Mouse (Mus musculus): ENCODE data around the gene Nufip2. TPM values are rescaled to one million over a fixed set of nuclear protein-coding genes. Genes with fewer than 3 reads are reported as not detected.

The Nufip2 gene
- polyA plus RNA-seq, 1 experiment from 2014 or later, result 5.7 TPM

DNA sequence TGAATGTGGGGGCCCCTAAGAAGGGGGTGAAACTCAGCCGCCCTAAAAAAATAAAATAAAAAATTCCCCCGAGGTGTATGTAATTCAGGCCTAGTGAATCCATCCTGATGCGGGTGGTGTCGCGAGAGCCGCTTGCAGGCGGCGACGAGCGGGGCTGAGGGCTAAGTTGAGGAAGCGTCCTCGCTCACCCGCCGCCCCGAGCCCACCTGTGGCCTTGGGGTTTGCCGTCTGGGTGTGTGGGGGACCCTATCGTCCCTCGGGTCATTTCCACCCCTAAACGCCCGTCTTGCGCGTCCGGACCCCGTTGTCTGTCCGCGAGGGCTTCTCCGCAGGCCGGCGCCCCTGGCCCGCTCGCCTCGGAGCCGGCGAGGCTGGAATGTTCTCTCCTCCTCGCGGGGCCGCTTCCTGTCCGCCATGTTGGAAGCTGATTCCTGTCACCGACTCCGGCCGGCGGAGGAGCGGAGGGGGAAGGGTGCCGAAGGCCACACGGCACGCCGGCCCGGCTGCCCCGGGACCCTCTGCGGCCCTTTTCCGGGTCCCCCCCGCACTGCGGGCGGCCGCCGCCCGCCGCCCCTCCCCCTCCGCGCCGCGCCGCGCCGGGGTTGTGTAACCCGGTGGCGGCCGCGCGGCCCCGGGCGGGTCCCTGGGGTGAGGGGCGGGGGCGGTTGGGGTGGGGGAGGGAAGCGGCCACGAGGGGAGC is 1.0 kb downstream of the Nufip2 start:
- H3K4me2 ChIP-seq (ENCODE audit: low read depth, low read length, severe bottlenecking), result peak overlapping the region; percentile 64
- ATAC-seq (replicated peaks; ENCODE audit: low FRiP score), result peak; percentile 42
- DNase-seq (ENCODE audit: low spot score), result peak; percentile 87
- 0 out of 2 replicates have a peak, but pooled peaks cover 3% of the 10 kb centered on the region for H3K4me1 ChIP-seq (replicated peaks; ENCODE audit: control insufficient read depth, insufficient read depth, low read length)
- H3K27ac ChIP-seq (ENCODE audit: low read depth, low read length), result peak overlapping the region; percentile 94
- WGBS, result 1% methylated on average over 57 of the region's 76 CpGs
- no peaks in the 10 kb centered on the region for H3K27me3 ChIP-seq (ENCODE audit: control insufficient read depth, insufficient read depth, low read length)
- H3K36me3 ChIP-seq (ENCODE audit: control insufficient read depth, insufficient read depth, low read length), result peaks cover 4% of the 10 kb centered on the region; the same call in 1 of the 2 replicates
- no peaks in the 10 kb centered on the region for H3K9me3 ChIP-seq (ENCODE audit: control insufficient read depth, low read length)
- H3K4me3 ChIP-seq (ENCODE audit: low read depth, low read length), result peak overlapping the region; percentile 99
- H3K9ac ChIP-seq (ENCODE audit: low read length), result peak overlapping the region; percentile 99

DNA sequence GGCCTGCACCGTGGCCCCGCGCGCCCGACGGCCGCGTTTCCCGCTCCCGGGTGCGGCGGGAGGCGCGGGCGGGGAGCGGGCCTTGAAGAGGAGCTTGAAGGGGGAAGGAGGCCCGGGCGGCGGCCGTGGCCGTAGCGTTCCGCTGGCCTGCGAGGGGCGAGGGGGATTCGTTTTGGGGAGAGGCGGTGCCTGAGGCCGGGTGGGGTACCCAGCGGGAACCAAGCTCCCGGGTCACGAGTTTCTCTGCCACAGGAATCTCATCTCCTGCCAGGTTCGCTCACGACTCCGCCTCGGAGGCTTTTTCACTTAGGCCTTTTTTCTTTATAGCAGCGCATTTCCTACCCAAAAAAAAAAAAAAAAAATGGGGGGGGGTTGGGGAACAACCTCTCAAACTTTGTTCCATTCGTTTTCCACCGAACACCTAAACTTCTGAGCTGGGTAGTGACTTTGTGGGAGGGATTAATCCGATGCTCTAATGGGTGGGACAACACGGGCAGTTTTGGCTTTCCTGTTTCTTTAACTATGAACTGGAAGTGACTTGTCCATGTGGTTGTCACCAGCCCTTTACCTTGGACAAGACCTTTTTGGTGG is 1.7 kb downstream of the Nufip2 start:
- Histone ChIP-seq H3K27ac (ENCODE audit: low read depth, low read length) (peak overlapping the region; percentile 94), H3K9me3 (ENCODE audit: control insufficient read depth, low read length) (no peaks in the 10 kb centered on the region)

DNA sequence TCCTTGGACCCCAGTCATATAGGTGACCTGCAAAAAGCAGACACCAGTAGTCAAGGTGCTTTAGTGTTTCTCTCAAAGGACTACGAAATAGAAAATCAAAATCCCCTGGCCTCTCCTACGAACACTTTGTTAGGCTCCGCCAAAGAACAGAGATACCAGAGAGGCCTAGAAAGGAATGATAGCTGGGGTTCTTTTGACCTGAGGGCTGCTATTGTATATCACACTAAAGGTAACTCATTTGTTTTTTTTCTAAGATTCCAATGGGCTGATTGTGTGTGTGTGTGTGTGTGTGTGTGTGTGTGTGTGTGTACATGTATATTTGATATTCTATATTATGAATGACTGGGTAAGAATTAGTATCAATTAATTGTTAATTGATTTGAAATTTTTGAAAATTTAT is 7.1 kb downstream of the Nufip2 start:
- Histone ChIP-seq H3K27ac (ENCODE audit: low read depth, low read length) (no peak overlapping the region), H3K9ac (ENCODE audit: low read length) (no peak overlapping the region), H3K36me3 (ENCODE audit: control insufficient read depth, insufficient read depth, low read length) (peaks cover 34% of the 10 kb centered on the region), H3K4me1 (replicated peaks; ENCODE audit: control insufficient read depth, insufficient read depth, low read length) (0 out of 2 replicates have a peak, but pooled peaks cover 5% of the 10 kb centered on the region), H3K27me3 (ENCODE audit: control insufficient read depth, insufficient read depth, low read length) (no peaks in the 10 kb centered on the region), H3K4me2 (ENCODE audit: low read depth, low read length, severe bottlenecking) (no peak overlapping the region), H3K9me3 (ENCODE audit: control insufficient read depth, low read length) (no peaks in the 10 kb centered on the region), H3K4me3 (ENCODE audit: low read depth, low read length) (no peak overlapping the region)
- ATAC-seq (replicated peaks; ENCODE audit: low FRiP score), result no peak
- 93% methylated on average over 3 of the region's 3 CpGs for WGBS
- DNase-seq (ENCODE audit: low spot score), result no peak

More for the DNA sequence above, 1.7 kb downstream of the Nufip2 start:
- 0% methylated on average over 32 of the region's 40 CpGs for WGBS
- Histone ChIP-seq H3K36me3 (ENCODE audit: control insufficient read depth, insufficient read depth, low read length) (peaks cover 10% of the 10 kb centered on the region), H3K4me3 (ENCODE audit: low read depth, low read length) (peak overlapping the region; percentile 99), H3K4me1 (replicated peaks; ENCODE audit: control insufficient read depth, insufficient read depth, low read length) (0 out of 2 replicates have a peak, but pooled peaks cover 3% of the 10 kb centered on the region), H3K27me3 (ENCODE audit: control insufficient read depth, insufficient read depth, low read length) (no peaks in the 10 kb centered on the region), H3K9ac (ENCODE audit: low read length) (peak overlapping the region; percentile 99), H3K4me2 (ENCODE audit: low read depth, low read length, severe bottlenecking) (peak overlapping the region; percentile 64)
- ATAC-seq (replicated peaks; ENCODE audit: low FRiP score), result no peak
- peak; percentile 79 for DNase-seq (ENCODE audit: low spot score)

DNA sequence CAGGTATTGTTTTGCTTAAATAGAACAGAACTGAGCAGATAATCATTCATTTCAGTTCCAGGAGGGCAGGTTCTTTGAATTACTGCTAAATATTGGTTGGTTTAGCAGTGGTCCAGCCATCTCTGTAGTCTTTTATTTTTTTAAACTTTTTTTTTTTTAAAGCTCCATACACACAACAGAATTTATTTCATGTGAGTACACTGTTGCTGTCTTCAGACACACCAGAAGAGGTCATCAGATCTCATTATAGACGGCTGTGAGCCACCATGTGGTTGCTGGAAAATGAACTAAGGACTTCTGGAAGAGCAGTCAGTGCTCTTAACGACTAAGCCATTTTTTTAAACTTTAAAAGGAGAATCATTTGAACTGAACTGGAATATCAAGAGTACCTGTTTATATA is 11.3 kb downstream of the Nufip2 start:
- no peaks in the 10 kb centered on the region for H3K27me3 ChIP-seq (ENCODE audit: control insufficient read depth, insufficient read depth, low read length)
- 85% methylated on average over 2 of the region's 2 CpGs for WGBS

DNA sequence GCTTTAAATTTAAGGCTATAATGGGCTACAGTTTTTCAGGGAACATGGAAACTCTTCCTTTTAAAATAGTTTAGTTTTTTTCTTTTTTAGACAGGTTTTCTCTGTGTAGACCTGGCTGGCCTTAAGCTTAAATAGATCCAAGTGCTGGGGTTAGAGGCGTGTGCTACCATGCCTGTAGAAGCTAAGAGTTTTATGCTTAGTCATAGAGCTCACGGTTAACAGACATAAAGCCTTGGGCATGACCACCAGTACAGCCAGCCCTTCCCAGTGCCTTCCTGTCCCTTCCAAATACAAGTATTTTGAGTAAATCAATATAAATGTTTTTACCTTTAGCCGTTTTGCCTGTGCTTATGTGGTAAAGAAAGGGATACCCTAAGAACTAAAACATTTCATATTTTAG is 20.0 kb downstream of the Nufip2 start:
- WGBS, result 89% methylated on average over 3 of the region's 3 CpGs
- ATAC-seq (replicated peaks; ENCODE audit: low FRiP score), result no peak

More for the DNA sequence above, 11.3 kb downstream of the Nufip2 start:
- peaks cover 28% of the 10 kb centered on the region for H3K36me3 ChIP-seq (ENCODE audit: control insufficient read depth, insufficient read depth, low read length)
- no peaks in the 10 kb centered on the region for H3K9me3 ChIP-seq (ENCODE audit: control insufficient read depth, low read length)
- no peak overlapping the region for H3K9ac ChIP-seq (ENCODE audit: low read length)
- H3K4me2 ChIP-seq (ENCODE audit: low read depth, low read length, severe bottlenecking), result no peak overlapping the region
- DNase-seq (ENCODE audit: low spot score) (no peak), ATAC-seq (replicated peaks; ENCODE audit: low FRiP score) (no peak)
- no peak overlapping the region for H3K4me3 ChIP-seq (ENCODE audit: low read depth, low read length)
- 0 out of 2 replicates have a peak, but pooled peaks cover 2% of the 10 kb centered on the region for H3K4me1 ChIP-seq (replicated peaks; ENCODE audit: control insufficient read depth, insufficient read depth, low read length)
- H3K27ac ChIP-seq (ENCODE audit: low read depth, low read length), result no peak overlapping the region

DNA sequence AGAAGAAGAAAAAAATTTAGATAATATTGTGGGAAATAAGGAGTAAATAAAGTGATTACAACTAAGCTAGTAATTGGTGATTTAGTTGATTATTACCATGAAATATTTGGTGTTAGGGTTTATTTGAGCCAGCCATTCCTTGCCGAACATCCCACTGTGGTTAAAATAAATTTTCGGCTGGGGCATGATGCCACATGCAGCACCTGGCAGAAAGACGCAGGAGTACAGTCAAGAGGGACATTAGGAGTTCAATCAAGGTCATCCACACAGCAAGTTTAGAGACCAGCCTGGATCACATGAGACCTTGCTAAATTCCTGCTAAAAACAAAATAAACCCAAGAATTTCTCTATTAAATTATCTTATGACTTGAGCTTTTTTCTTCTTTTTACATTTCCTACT is 23.1 kb downstream of the Nufip2 start:
- Histone ChIP-seq H3K27me3 (ENCODE audit: control insufficient read depth, insufficient read depth, low read length) (no peaks in the 10 kb centered on the region), H3K4me3 (ENCODE audit: low read depth, low read length) (no peak overlapping the region), H3K4me2 (ENCODE audit: low read depth, low read length, severe bottlenecking) (no peak overlapping the region), H3K4me1 (replicated peaks; ENCODE audit: control insufficient read depth, insufficient read depth, low read length) (no peaks in the 10 kb centered on the region), H3K9ac (ENCODE audit: low read length) (no peak overlapping the region), H3K9me3 (ENCODE audit: control insufficient read depth, low read length) (no peaks in the 10 kb centered on the region), H3K36me3 (ENCODE audit: control insufficient read depth, insufficient read depth, low read length) (peaks cover 2% of the 10 kb centered on the region; the same call in 1 of the 2 replicates), H3K27ac (ENCODE audit: low read depth, low read length) (no peak overlapping the region)
- DNase-seq (ENCODE audit: low spot score) (no peak), ATAC-seq (replicated peaks; ENCODE audit: low FRiP score) (no peak)
- WGBS, result 86% methylated on average over 3 of the region's 3 CpGs

More for the DNA sequence above, 20.0 kb downstream of the Nufip2 start:
- no peak for DNase-seq (ENCODE audit: low spot score)
- Histone ChIP-seq H3K27me3 (ENCODE audit: control insufficient read depth, insufficient read depth, low read length) (no peaks in the 10 kb centered on the region), H3K4me2 (ENCODE audit: low read depth, low read length, severe bottlenecking) (no peak overlapping the region), H3K27ac (ENCODE audit: low read depth, low read length) (no peak overlapping the region), H3K9ac (ENCODE audit: low read length) (no peak overlapping the region), H3K4me1 (replicated peaks; ENCODE audit: control insufficient read depth, insufficient read depth, low read length) (no peaks in the 10 kb centered on the region), H3K4me3 (ENCODE audit: low read depth, low read length) (no peak overlapping the region), H3K9me3 (ENCODE audit: control insufficient read depth, low read length) (no peaks in the 10 kb centered on the region), H3K36me3 (ENCODE audit: control insufficient read depth, insufficient read depth, low read length) (peaks cover 2% of the 10 kb centered on the region; the same call in 1 of the 2 replicates)

DNA sequence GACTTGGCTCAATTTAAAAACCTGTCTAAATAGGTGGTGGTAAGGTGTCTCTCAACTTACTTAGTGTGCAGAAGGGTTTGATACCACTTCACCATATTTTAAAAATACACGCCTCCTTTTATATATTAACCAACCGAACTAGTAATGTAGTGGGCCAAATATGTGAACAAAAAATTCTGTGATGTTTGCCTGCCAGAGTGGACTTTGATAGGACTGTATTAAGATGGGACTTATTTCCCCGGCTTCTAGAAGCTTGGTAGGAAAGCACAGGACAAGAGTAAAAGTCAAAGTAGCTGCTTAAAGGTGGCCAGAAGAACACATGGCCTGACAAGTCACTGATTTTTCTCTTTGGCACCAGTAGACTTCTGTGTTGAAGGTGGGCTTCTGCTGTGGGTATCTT is 27.8 kb downstream of the Nufip2 start:
- ATAC-seq (replicated peaks; ENCODE audit: low FRiP score) (no peak), DNase-seq (ENCODE audit: low spot score) (no peak)
- Histone ChIP-seq H3K36me3 (ENCODE audit: control insufficient read depth, insufficient read depth, low read length) (no peaks in the 10 kb centered on the region; the same call in 1 of the 2 replicates), H3K4me1 (replicated peaks; ENCODE audit: control insufficient read depth, insufficient read depth, low read length) (no peaks in the 10 kb centered on the region), H3K4me2 (ENCODE audit: low read depth, low read length, severe bottlenecking) (no peak overlapping the region), H3K4me3 (ENCODE audit: low read depth, low read length) (no peak overlapping the region), H3K27me3 (ENCODE audit: control insufficient read depth, insufficient read depth, low read length) (no peaks in the 10 kb centered on the region), H3K9ac (ENCODE audit: low read length) (no peak overlapping the region), H3K9me3 (ENCODE audit: control insufficient read depth, low read length) (no peaks in the 10 kb centered on the region), H3K27ac (ENCODE audit: low read depth, low read length) (no peak overlapping the region)
- 94% methylated on average over 3 of the region's 3 CpGs for WGBS

DNA sequence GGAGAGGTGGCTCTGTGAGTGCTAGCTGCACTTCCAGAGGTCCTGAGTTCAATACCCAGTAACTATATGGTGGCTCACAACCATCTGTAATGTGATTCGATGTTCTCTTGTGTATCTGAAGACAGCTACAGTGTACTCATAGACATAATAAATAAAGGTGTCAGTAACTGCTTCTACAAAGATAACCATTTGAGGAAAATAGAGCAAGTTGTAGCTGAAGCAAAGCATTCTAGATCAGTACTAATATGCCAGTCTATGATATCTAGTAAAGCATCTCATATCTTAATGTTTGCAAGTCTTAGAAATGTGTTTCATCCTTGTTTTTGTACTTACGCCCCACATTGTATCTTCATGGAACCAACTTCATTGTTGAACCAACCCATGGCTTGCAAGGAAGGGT is 33.1 kb downstream of the Nufip2 start:
- 95% methylated on average over 2 of the region's 2 CpGs for WGBS
- no peak overlapping the region for H3K4me3 ChIP-seq (ENCODE audit: low read depth, low read length)
- DNase-seq (ENCODE audit: low spot score) (no peak), ATAC-seq (replicated peaks; ENCODE audit: low FRiP score) (no peak)
- H3K27ac ChIP-seq (ENCODE audit: low read depth, low read length), result no peak overlapping the region
- no peak overlapping the region for H3K9ac ChIP-seq (ENCODE audit: low read length)
- no peaks in the 10 kb centered on the region for H3K36me3 ChIP-seq (ENCODE audit: control insufficient read depth, insufficient read depth, low read length)
- H3K9me3 ChIP-seq (ENCODE audit: control insufficient read depth, low read length), result no peaks in the 10 kb centered on the region
- H3K4me1 ChIP-seq (replicated peaks; ENCODE audit: control insufficient read depth, insufficient read depth, low read length), result no peaks in the 10 kb centered on the region
- H3K4me2 ChIP-seq (ENCODE audit: low read depth, low read length, severe bottlenecking), result no peak overlapping the region
- H3K27me3 ChIP-seq (ENCODE audit: control insufficient read depth, insufficient read depth, low read length), result no peaks in the 10 kb centered on the region
